Mouse (Mus musculus): ENCODE data around the gene Mettl26.

Mettl26 gene

GRCm38 (mm10) chr17:25886806-25887205, 11.9 kb downstream of the Mettl26 start:
- DNase-seq (ENCODE audit: low read depth): no peak

- no peak for DNase-seq (ENCODE audit: low read depth)
Measured at GRCm38 (mm10) chr17:25887467-25887866, 12.6 kb downstream of the Mettl26 start.

GRCm38 (mm10) chr17:25888837-25889236, 14.0 kb downstream of the Mettl26 start:
- no peak for DNase-seq (ENCODE audit: low read depth)

GRCm38 (mm10) chr17:25893975-25894617, 19.2 kb downstream of the Mettl26 start:
- DNase-seq (ENCODE audit: low read depth): peak; percentile 80

- peak; percentile 50 for DNase-seq (ENCODE audit: low read depth)
Measured at GRCm38 (mm10) chr17:25895415-25895814, 20.5 kb downstream of the Mettl26 start.

GRCm38 (mm10) chr17:25895891-25896290, 21.0 kb downstream of the Mettl26 start:
- DNase-seq (ENCODE audit: low read depth): no peak

- DNase-seq (ENCODE audit: low read depth): no peak
Measured at GRCm38 (mm10) chr17:25900193-25900592, 25.3 kb downstream of the Mettl26 start.

- peak; percentile 65 for DNase-seq (ENCODE audit: low read depth)
Measured at GRCm38 (mm10) chr17:25903061-25903460, 28.2 kb downstream of the Mettl26 start.

- DNase-seq (ENCODE audit: low read depth): no peak
Measured at GRCm38 (mm10) chr17:25907640-25908039, 32.8 kb downstream of the Mettl26 start.

GRCm38 (mm10) chr17:25911816-25912215, 36.9 kb downstream of the Mettl26 start:
- peak; percentile 52 for DNase-seq (ENCODE audit: low read depth)

GRCm38 (mm10) chr17:25913186-25913876, 38.5 kb downstream of the Mettl26 start:
- DNase-seq (ENCODE audit: low read depth): no peak

- DNase-seq (ENCODE audit: low read depth): peak; percentile 90
Measured at GRCm38 (mm10) chr17:25913877-25914275, 39.0 kb downstream of the Mettl26 start.

GRCm38 (mm10) chr17:25914295-25914694, 39.4 kb downstream of the Mettl26 start:
- DNase-seq (ENCODE audit: low read depth): no peak

- no peak for DNase-seq (ENCODE audit: low read depth)
Measured at GRCm38 (mm10) chr17:25916931-25917647, 42.2 kb downstream of the Mettl26 start.

GRCm38 (mm10) chr17:25918037-25918750, 43.3 kb downstream of the Mettl26 start:
- no peak for DNase-seq (ENCODE audit: low read depth)

GRCm38 (mm10) chr17:25919144-25919785, 44.4 kb downstream of the Mettl26 start, which contains the start of gene Rab40c:
Rab40c (minus strand) TSS chr17:25919727.
- DNase-seq (ENCODE audit: low read depth): peak; percentile 43

- DNase-seq (ENCODE audit: low read depth): peak; percentile 100
Measured at GRCm38 (mm10) chr17:25919786-25920642, 45.1 kb downstream of the Mettl26 start.

GRCm38 (mm10) chr17:25922120-25922519, 47.2 kb downstream of the Mettl26 start:
- DNase-seq (ENCODE audit: low read depth): peak; percentile 43

- no peak for DNase-seq (ENCODE audit: low read depth)
Measured at GRCm38 (mm10) chr17:25925348-25925747, 50.5 kb downstream of the Mettl26 start.

Data from 416B (cell line).